ENCODE assay signal across 7 mouse cellular contexts in genomic region chr17:45564531-45565084, GRCm38 (mm10). TPM values are rescaled to one million over a fixed set of nuclear protein-coding genes. Genes with fewer than 3 reads are reported as not detected.
DNase-seq lines count a peak whose midpoint lies in the region; ATAC-seq lines count a peak whose summit lies in the region.

No protein-coding gene starts in this region.

- H3K27me3 ChIP-seq in lung, embryonic 15.5 days: no peaks in the 10 kb centered on the region
- no peaks in the 10 kb centered on the region for H3K27me3 ChIP-seq in embryonic facial prominence, embryonic 13.5 days

- no peak for DNase-seq in lung, postnatal 10 days
- DNase-seq in induced T-regulatory cell, adult 2 months (ENCODE audit: low read depth): peak; percentile 64
- DNase-seq in naive thymus-derived CD4-positive, alpha-beta T cell, adult 2 months (ENCODE audit: low read depth): peak; percentile 48
- DNase-seq in ovary, adult 18-20 months (ENCODE audit: low spot score): no peak

- no peak for ATAC-seq in lung, embryonic 15.5 days (ENCODE audit: borderline replicate concordance, extremely low read depth, low FRiP score, low TSS enrichment)
- ATAC-seq in embryonic facial prominence, embryonic 13.5 days (ENCODE audit: insufficient number of reproducible peaks, insufficient read depth, low FRiP score, low TSS enrichment, low read depth): no peak
- ATAC-seq in inflammation-experienced regulatory T-cells, adult 6 months: no peak

- H3K27ac ChIP-seq in lung, embryonic 15.5 days: peak overlapping the region; percentile 82
- peak overlapping the region; percentile 86 for H3K27ac ChIP-seq in embryonic facial prominence, embryonic 13.5 days

- peak overlapping the region; percentile 97 for H3K9ac ChIP-seq in lung, embryonic 15.5 days
- peak overlapping the region; percentile 94 for H3K9ac ChIP-seq in embryonic facial prominence, embryonic 13.5 days

- 6% methylated on average over 18 of the region's 18 CpGs for WGBS in lung, embryonic 15.5 days
- WGBS in embryonic facial prominence, embryonic 13.5 days: 7% methylated on average over 18 of the region's 18 CpGs

- peak overlapping the region; percentile 96 for H3K4me3 ChIP-seq in lung, embryonic 15.5 days
- peak overlapping the region; percentile 81 for H3K4me3 ChIP-seq in embryonic facial prominence, embryonic 13.5 days

- peaks cover 28% of the 10 kb centered on the region for H3K4me1 ChIP-seq in lung, embryonic 15.5 days
- H3K4me1 ChIP-seq in embryonic facial prominence, embryonic 13.5 days: peaks cover 32% of the 10 kb centered on the region

- peak overlapping the region; percentile 83 for H3K4me2 ChIP-seq in lung, embryonic 15.5 days
- H3K4me2 ChIP-seq in embryonic facial prominence, embryonic 13.5 days: peak overlapping the region; percentile 97

- H3K9me3 ChIP-seq in lung, embryonic 15.5 days: no peaks in the 10 kb centered on the region
- no peaks in the 10 kb centered on the region for H3K9me3 ChIP-seq in embryonic facial prominence, embryonic 13.5 days

- H3K36me3 ChIP-seq in lung, embryonic 15.5 days: peaks cover 40% of the 10 kb centered on the region
- peaks cover 49% of the 10 kb centered on the region for H3K36me3 ChIP-seq in embryonic facial prominence, embryonic 13.5 days

RNA-seq across cellular contexts. Expression of gene Slc35b2, which starts 0.9 kb away (rescaled TPM):
- 137 and 141 TPM in 2 replicates for polyA plus RNA-seq in lung, embryonic 15.5 days (2015; fragmentation: Nextera tagmentation; extraction: Ambion mirVana)
- 104 and 122 TPM in 2 replicates for polyA plus RNA-seq in embryonic facial prominence, embryonic 13.5 days (2015; fragmentation: Nextera tagmentation; extraction: Ambion mirVana)
- 10 to 100 TPM; 30.2 to 38.1 (median 32.6) TPM for polyA plus RNA-seq in inflammation-experienced regulatory T-cells, adult 6 months (2017; shearing (Covaris generic))

RNA-seq across cellular contexts. Expression of gene Hsp90ab1, which starts 8.5 kb away (rescaled TPM):
- polyA plus RNA-seq in lung, embryonic 15.5 days (2015; fragmentation: Nextera tagmentation; extraction: Ambion mirVana): 1,572 and 1,619 TPM in 2 replicates
- 1,480 and 1,606 TPM in 2 replicates for polyA plus RNA-seq in embryonic facial prominence, embryonic 13.5 days (2015; fragmentation: Nextera tagmentation; extraction: Ambion mirVana)
- polyA plus RNA-seq in inflammation-experienced regulatory T-cells, adult 6 months (2017; shearing (Covaris generic)): 1,000 to 10,000 TPM in 1 of 3 experiments, 100 to 1,000 TPM in 2; 939 to 1,028 (median 983) TPM

RNA-seq across cellular contexts. Expression of gene Nfkbie, which starts 9.1 kb away (rescaled TPM):
- 3.0 and 5.0 TPM in 2 replicates for polyA plus RNA-seq in lung, embryonic 15.5 days (2015; fragmentation: Nextera tagmentation; extraction: Ambion mirVana)
- polyA plus RNA-seq in embryonic facial prominence, embryonic 13.5 days (2015; fragmentation: Nextera tagmentation; extraction: Ambion mirVana): 4.7 TPM in 2 replicates
- 10 to 100 TPM; 35.1 to 44.1 (median 43.1) TPM for polyA plus RNA-seq in inflammation-experienced regulatory T-cells, adult 6 months (2017; shearing (Covaris generic))

RNA-seq across cellular contexts. Expression of gene Tmem151b, which starts 15.1 kb away (rescaled TPM):
- polyA plus RNA-seq in lung, embryonic 15.5 days (2015; fragmentation: Nextera tagmentation; extraction: Ambion mirVana): 1.7 and 2.0 TPM in 2 replicates
- 7.7 and 10.1 TPM in 2 replicates for polyA plus RNA-seq in embryonic facial prominence, embryonic 13.5 days (2015; fragmentation: Nextera tagmentation; extraction: Ambion mirVana)
- under 1 TPM; 0.12 to 0.63 (median 0.14) TPM for polyA plus RNA-seq in inflammation-experienced regulatory T-cells, adult 6 months (2017; shearing (Covaris generic))

RNA-seq across cellular contexts. Expression of gene Slc29a1, which starts 34.8 kb away (rescaled TPM):
- 92.1 and 103 TPM in 2 replicates for polyA plus RNA-seq in lung, embryonic 15.5 days (2015; fragmentation: Nextera tagmentation; extraction: Ambion mirVana)
- 69.8 and 77.4 TPM in 2 replicates for polyA plus RNA-seq in embryonic facial prominence, embryonic 13.5 days (2015; fragmentation: Nextera tagmentation; extraction: Ambion mirVana)
- polyA plus RNA-seq in inflammation-experienced regulatory T-cells, adult 6 months (2017; shearing (Covaris generic)): 100 to 1,000 TPM in 2 of 3 experiments, 10 to 100 TPM in 1; 72.2 to 131 (median 109) TPM

Comparison
In these comparisons a context has a peak if more than half of its experiments do, and no peak if none do; other contexts are left out.
1. DNase-seq: peak in induced T-regulatory cell, adult 2 months (single experiment) and naive thymus-derived CD4-positive, alpha-beta T cell, adult 2 months (single experiment); none in lung, postnatal 10 days (single experiment) and ovary, adult 18-20 months (single experiment).